Mouse (Mus musculus) liver, embryonic 16.5 days (tissue): ENCODE results near the gene Hpdl. TPM values are rescaled to one million over a fixed set of nuclear protein-coding genes. Genes with fewer than 3 reads are reported as not detected.
A peak's percentile ranks its signal among the peaks of the same experiment; 100 is the strongest.
"Not testable (repeated sequence)": the region's sequence is repeated elsewhere in the genome, so short reads cannot be mapped to it uniquely, and the experiment has no call there.

ENCODE experiments used
- ATAC-seq: fragments of 200-750 bp; cut with Nextera tagmentation; 2 replicates; pipeline ENCODE4 v1.8.0; 2017; ENCODE audit warnings: low read depth, mild to moderate bottlenecking, moderate number of reproducible peaks, moderate library complexity
- H3K27ac ChIP-seq: fragments of 300-500 bp; sonication (generic); 2 replicates; pipeline ENCODE4 v1.5.1; 2014; ENCODE audit warnings: mild to moderate bottlenecking, low read length
- H3K27me3 ChIP-seq: fragments of 300-500 bp; sonication (generic); 2 replicates; pipeline ENCODE4 v1.6.1; 2014; ENCODE audit warnings: low read depth, low read length, mixed read lengths; ENCODE audit not compliant: control insufficient read depth, insufficient read depth
- H3K36me3 ChIP-seq: fragments of 300-500 bp; sonication (generic); 2 replicates; pipeline ENCODE4 v1.6.1; 2014; ENCODE audit warnings: mild to moderate bottlenecking; ENCODE audit not compliant: control insufficient read depth, insufficient read depth
- H3K4me1 ChIP-seq: fragments of 300-500 bp; sonication (generic); 2 replicates; pipeline ENCODE4 v1.6.1; 2014; ENCODE audit warnings: low read depth, low read length, mixed read lengths; ENCODE audit not compliant: control insufficient read depth
- H3K4me2 ChIP-seq: fragments of 300-500 bp; sonication (generic); 2 replicates; pipeline ENCODE4 v1.6.1; 2014; ENCODE audit warnings: low read depth, low read length, mixed read lengths
- H3K4me3 ChIP-seq: fragments of 300-500 bp; sonication (generic); 2 replicates; pipeline ENCODE4 v1.5.1; 2014; ENCODE audit warnings: low read depth, mild to moderate bottlenecking, low read length
- H3K9ac ChIP-seq: fragments of 300-500 bp; sonication (generic); 2 replicates; pipeline ENCODE4 v1.6.1; 2014; ENCODE audit warnings: low read depth, low read length
- H3K9me3 ChIP-seq: fragments of 300-500 bp; sonication (generic); replicated peaks from 2 replicates; pipeline ENCODE4 v1.6.1; 2016; ENCODE audit warnings: low read length; ENCODE audit not compliant: control insufficient read depth
- WGBS: fragments of 180-500 bp; shearing (Covaris S2); extraction: QIAGEN DNeasy Blood & Tissue Kit; methylation state at CpG from one replicate; pipeline ENCODE4 v1.1.7; 2014; ENCODE audit not compliant: insufficient replicate concordance; 5-methylcytosine and 5-hydroxymethylcytosine counted together
- polyA plus RNA-seq: library from polyadenylated mRNA; unstranded; fragments of >200 nt; fragmentation: Nextera tagmentation; extraction: Ambion mirVana; gene quantifications from 2 replicates; pipeline ENCODE4 v1.2.1, GENCODE M21; 2015

The Hpdl gene
- polyA plus RNA-seq, 1 experiment from 2014 or later: 0.12 TPM

- not testable (repeated sequence) for H3K4me1 ChIP-seq, ATAC-seq, H3K4me2 ChIP-seq, H3K9me3 ChIP-seq, H3K4me3 ChIP-seq, H3K27ac ChIP-seq, H3K9ac ChIP-seq, H3K36me3 ChIP-seq
- peaks cover 11% of the 10 kb centered on the region for H3K27me3 ChIP-seq
- 29% methylated on average over 17 of the region's 29 CpGs for WGBS
These were observed 18.6 kb upstream of the Hpdl start for GRCm38 (mm10) chr4:116840096-116840495.

GRCm38 (mm10) chr4:116838999-116839398 lies 17.5 kb upstream of the Hpdl start:
- Histone ChIP-seq H3K27ac (no peak overlapping the region), H3K27me3 (peaks cover 11% of the 10 kb centered on the region), H3K4me1 (no peaks in the 10 kb centered on the region), H3K36me3 (no peaks in the 10 kb centered on the region), H3K4me2 (no peak overlapping the region), H3K4me3 (no peak overlapping the region), H3K9ac (no peak overlapping the region), H3K9me3 (no peaks in the 10 kb centered on the region)
- peak; percentile 58; the same call in 1 of the 2 replicates for ATAC-seq
- 34% methylated on average over 2 of the region's 2 CpGs for WGBS

- no peak overlapping the region for H3K4me2 ChIP-seq
- WGBS: 42% methylated on average over 6 of the region's 6 CpGs
- no peak overlapping the region for H3K9ac ChIP-seq
- ATAC-seq: no peak
- H3K4me3 ChIP-seq: no peak overlapping the region
- peaks cover 3% of the 10 kb centered on the region; the same call in 1 of the 2 replicates for H3K4me1 ChIP-seq
- H3K36me3 ChIP-seq: no peaks in the 10 kb centered on the region
- no peaks in the 10 kb centered on the region for H3K9me3 ChIP-seq
- no peaks in the 10 kb centered on the region for H3K27me3 ChIP-seq
- no peak overlapping the region for H3K27ac ChIP-seq
These were observed 8.5 kb upstream of the Hpdl start for GRCm38 (mm10) chr4:116830070-116830368.

GRCm38 (mm10) chr4:116829364-116830069 lies 8.0 kb upstream of the Hpdl start:
- H3K9ac ChIP-seq: no peak overlapping the region
- no peak for ATAC-seq
- 47% methylated on average over 6 of the region's 6 CpGs for WGBS

GRCm38 (mm10) chr4:116827819-116828218 lies 6.3 kb upstream of the Hpdl start:
- no peak overlapping the region for H3K4me3 ChIP-seq
- no peaks in the 10 kb centered on the region for H3K27me3 ChIP-seq
- H3K4me2 ChIP-seq: no peak overlapping the region
- no peak; the same call in 1 of the 2 replicates for ATAC-seq
- H3K4me1 ChIP-seq: peaks cover 3% of the 10 kb centered on the region; the same call in 1 of the 2 replicates
- no peak overlapping the region for H3K27ac ChIP-seq
- no peak overlapping the region for H3K9ac ChIP-seq
- no peaks in the 10 kb centered on the region for H3K36me3 ChIP-seq
- H3K9me3 ChIP-seq: no peaks in the 10 kb centered on the region
- 0% methylated on average over 4 of the region's 4 CpGs for WGBS

More at GRCm38 (mm10) chr4:116829364-116830069, 8.0 kb upstream of the Hpdl start:
- H3K4me2 ChIP-seq: no peak overlapping the region
- no peak overlapping the region for H3K4me3 ChIP-seq
- H3K27ac ChIP-seq: no peak overlapping the region
- H3K36me3 ChIP-seq: no peaks in the 10 kb centered on the region
- H3K9me3 ChIP-seq: no peaks in the 10 kb centered on the region
- peaks cover 3% of the 10 kb centered on the region; the same call in 1 of the 2 replicates for H3K4me1 ChIP-seq
- H3K27me3 ChIP-seq: no peaks in the 10 kb centered on the region

- H3K27ac ChIP-seq: no peak overlapping the region
- H3K4me2 ChIP-seq: peak overlapping the region; percentile 62
- H3K36me3 ChIP-seq: no peaks in the 10 kb centered on the region
- H3K27me3 ChIP-seq: peaks cover 15% of the 10 kb centered on the region
- under 1% methylated on average over 29 of the region's 29 CpGs for WGBS
- peak; percentile 50 for ATAC-seq
- H3K4me3 ChIP-seq: peak overlapping the region; percentile 66
- peaks cover 10% of the 10 kb centered on the region for H3K4me1 ChIP-seq
- H3K9me3 ChIP-seq: no peaks in the 10 kb centered on the region
- peak overlapping the region; percentile 70 for H3K9ac ChIP-seq
These were observed 3.1 kb upstream of the Hpdl start for GRCm38 (mm10) chr4:116824541-116825004.

- Histone ChIP-seq H3K4me2 (peak overlapping the region; percentile 98), H3K4me3 (peak overlapping the region; percentile 65), H3K27me3 (peaks cover 15% of the 10 kb centered on the region), H3K36me3 (no peaks in the 10 kb centered on the region), H3K27ac (no peak overlapping the region), H3K4me1 (peaks cover 10% of the 10 kb centered on the region), H3K9me3 (no peaks in the 10 kb centered on the region), H3K9ac (peak overlapping the region; percentile 58)
- ATAC-seq: peak; percentile 77
- WGBS: under 1% methylated on average over 51 of the region's 51 CpGs
These were observed 409 bp downstream of the Hpdl start for GRCm38 (mm10) chr4:116820902-116821693.

GRCm38 (mm10) chr4:116819968-116820901 lies 1.3 kb downstream of the Hpdl start:
- Histone ChIP-seq H3K9me3 (no peaks in the 10 kb centered on the region), H3K27ac (no peak overlapping the region), H3K4me3 (peak overlapping the region; percentile 65), H3K9ac (no peak overlapping the region), H3K4me1 (peaks cover 10% of the 10 kb centered on the region), H3K4me2 (peak overlapping the region; percentile 98), H3K27me3 (peaks cover 15% of the 10 kb centered on the region), H3K36me3 (no peaks in the 10 kb centered on the region)
- WGBS: 30% methylated on average over 32 of the region's 32 CpGs
- ATAC-seq: no peak
